Mouse (Mus musculus) intestine, embryonic 14.5 days (tissue): ENCODE data around the gene Pcnx2. TPM values are rescaled to one million over a fixed set of nuclear protein-coding genes. Genes with fewer than 3 reads are reported as not detected.
A peak's percentile ranks its signal among the peaks of the same experiment; 100 is the strongest.

Source experiments
- ATAC-seq: fragments of 200-750 bp; cut with Nextera tagmentation; replicated peaks from 2 replicates; pipeline ENCODE4 v1.8.0; 2017; ENCODE audit warnings: low read depth, moderate number of reproducible peaks, moderate TSS enrichment, moderate library complexity; ENCODE audit not compliant: low FRiP score, low TSS enrichment
- DNase-seq: peaks from one replicate; pipeline ENCODE4 v3.0.0-alpha.2; 2018; ENCODE audit warnings: low spot score
- H3K27ac ChIP-seq: fragments of 300-500 bp; sonication (generic); 2 replicates; pipeline ENCODE4 v1.5.1; 2014; ENCODE audit warnings: low read depth, mild to moderate bottlenecking, control low read depth
- H3K27me3 ChIP-seq: fragments of 300-500 bp; sonication (generic); replicated peaks from 2 replicates; pipeline ENCODE4 v1.6.1; 2014; ENCODE audit warnings: low read length, control low read depth; ENCODE audit not compliant: control insufficient read depth, insufficient read depth
- H3K36me3 ChIP-seq: fragments of 300-500 bp; sonication (generic); 2 replicates; pipeline ENCODE4 v1.6.1; 2014; ENCODE audit warnings: low read length, control low read depth; ENCODE audit not compliant: control insufficient read depth, insufficient read depth
- H3K4me1 ChIP-seq: fragments of 300-500 bp; sonication (generic); replicated peaks from 2 replicates; pipeline ENCODE4 v1.6.1; 2014; ENCODE audit warnings: low read length, control low read depth, mixed read lengths; ENCODE audit not compliant: control insufficient read depth, insufficient read depth
- H3K4me2 ChIP-seq: fragments of 300-500 bp; sonication (generic); 2 replicates; pipeline ENCODE4 v1.6.1; 2014; ENCODE audit warnings: low read length
- H3K4me3 ChIP-seq: fragments of 300-500 bp; sonication (generic); 2 replicates; pipeline ENCODE4 v1.5.1; 2014; ENCODE audit warnings: low read depth, low read length, control low read depth, mixed read lengths
- H3K9ac ChIP-seq: fragments of 300-500 bp; sonication (generic); 2 replicates; pipeline ENCODE4 v1.6.1; 2014; ENCODE audit warnings: mild to moderate bottlenecking, low read length
- H3K9me3 ChIP-seq: fragments of 300-500 bp; sonication (generic); 2 replicates; pipeline ENCODE4 v1.6.1; 2016; ENCODE audit warnings: low read length, control low read depth; ENCODE audit not compliant: control insufficient read depth
- WGBS: fragments of 180-500 bp; shearing (Covaris S2); extraction: QIAGEN DNeasy Blood & Tissue Kit; methylation state at CpG from one replicate; pipeline ENCODE4 v1.1.7; 2014; 5-methylcytosine and 5-hydroxymethylcytosine counted together
- polyA plus RNA-seq: library from polyadenylated mRNA; unstranded; fragments of >200 nt; fragmentation: Nextera tagmentation; extraction: Ambion mirVana; gene quantifications from 2 replicates; pipeline ENCODE4 v1.2.1, GENCODE M21; 2014

The Pcnx2 gene
- polyA plus RNA-seq, 1 experiment from 2014 or later = 0.08 TPM

- ATAC-seq (no peak), DNase-seq (no peak)
- Histone ChIP-seq H3K4me2 (no peak overlapping the region), H3K9me3 (no peaks in the 10 kb centered on the region), H3K4me3 (no peak overlapping the region), H3K4me1 (no peaks in the 10 kb centered on the region), H3K36me3 (no peaks in the 10 kb centered on the region), H3K9ac (no peak overlapping the region), H3K27ac (no peak overlapping the region), H3K27me3 (no peaks in the 10 kb centered on the region)
- WGBS = 59% methylated on average over 3 of the region's 3 CpGs
Observed at GRCm38 (mm10) chr8:125775031-125775430, 123.1 kb downstream of the Pcnx2 start.

- H3K27ac ChIP-seq = no peak overlapping the region
- H3K9me3 ChIP-seq = no peaks in the 10 kb centered on the region
- no peak overlapping the region for H3K9ac ChIP-seq
- H3K4me2 ChIP-seq = no peak overlapping the region
- H3K4me3 ChIP-seq = no peak overlapping the region
- H3K4me1 ChIP-seq = no peaks in the 10 kb centered on the region
- no peaks in the 10 kb centered on the region for H3K36me3 ChIP-seq
- DNase-seq (no peak), ATAC-seq (no peak)
- 74% methylated on average over 7 of the region's 7 CpGs for WGBS
- H3K27me3 ChIP-seq = no peaks in the 10 kb centered on the region
Observed at GRCm38 (mm10) chr8:125773281-125773803, 124.8 kb downstream of the Pcnx2 start.

- Histone ChIP-seq H3K4me1 (no peaks in the 10 kb centered on the region), H3K9ac (no peak overlapping the region), H3K9me3 (no peaks in the 10 kb centered on the region), H3K4me2 (no peak overlapping the region), H3K27ac (no peak overlapping the region), H3K36me3 (no peaks in the 10 kb centered on the region), H3K4me3 (no peak overlapping the region), H3K27me3 (no peaks in the 10 kb centered on the region)
- ATAC-seq (no peak), DNase-seq (no peak)
- WGBS = 33% methylated on average over 2 of the region's 2 CpGs
Observed at GRCm38 (mm10) chr8:125772300-125772699, 125.8 kb downstream of the Pcnx2 start.

GRCm38 (mm10) chr8:125768079-125768478 lies 130.0 kb downstream of the Pcnx2 start:
- H3K4me1 ChIP-seq = no peaks in the 10 kb centered on the region
- no peaks in the 10 kb centered on the region for H3K27me3 ChIP-seq
- H3K4me3 ChIP-seq = no peak overlapping the region
- H3K4me2 ChIP-seq = no peak overlapping the region
- no peak overlapping the region for H3K27ac ChIP-seq
- no peaks in the 10 kb centered on the region for H3K36me3 ChIP-seq
- DNase-seq (no peak), ATAC-seq (no peak)
- H3K9me3 ChIP-seq = no peaks in the 10 kb centered on the region
- 72% methylated on average over 10 of the region's 10 CpGs for WGBS
- no peak overlapping the region for H3K9ac ChIP-seq

GRCm38 (mm10) chr8:125763066-125763786 lies 134.9 kb downstream of the Pcnx2 start:
- no peak for ATAC-seq
- 92% methylated on average over 16 of the region's 16 CpGs for WGBS
- no peak overlapping the region for H3K9ac ChIP-seq
- no peaks in the 10 kb centered on the region for H3K9me3 ChIP-seq
- no peaks in the 10 kb centered on the region for H3K27me3 ChIP-seq
- no peaks in the 10 kb centered on the region for H3K36me3 ChIP-seq
- H3K27ac ChIP-seq = no peak overlapping the region
- H3K4me3 ChIP-seq = no peak overlapping the region
- no peak for DNase-seq
- no peaks in the 10 kb centered on the region for H3K4me1 ChIP-seq
- no peak overlapping the region for H3K4me2 ChIP-seq

- H3K36me3 ChIP-seq = no peaks in the 10 kb centered on the region
- no peaks in the 10 kb centered on the region for H3K9me3 ChIP-seq
- ATAC-seq = no peak
- no peak overlapping the region for H3K4me2 ChIP-seq
- WGBS = 54% methylated on average over 10 of the region's 10 CpGs
- H3K4me1 ChIP-seq = peaks cover 4% of the 10 kb centered on the region; the same call in 1 of the 2 replicates
- no peak overlapping the region for H3K9ac ChIP-seq
- H3K27me3 ChIP-seq = no peaks in the 10 kb centered on the region
- H3K4me3 ChIP-seq = no peak overlapping the region
- peak; percentile 66 for DNase-seq
- no peak overlapping the region for H3K27ac ChIP-seq
Observed at GRCm38 (mm10) chr8:125759022-125759421, 139.1 kb downstream of the Pcnx2 start.

GRCm38 (mm10) chr8:125757106-125757496 lies 141.0 kb downstream of the Pcnx2 start:
- Histone ChIP-seq H3K27ac (no peak overlapping the region), H3K36me3 (no peaks in the 10 kb centered on the region), H3K9ac (no peak overlapping the region), H3K27me3 (no peaks in the 10 kb centered on the region), H3K4me1 (peaks cover 4% of the 10 kb centered on the region; the same call in 1 of the 2 replicates), H3K4me2 (no peak overlapping the region), H3K4me3 (no peak overlapping the region), H3K9me3 (no peaks in the 10 kb centered on the region)
- DNase-seq = no peak
- ATAC-seq = no peak
- 61% methylated on average over 1 of the region's 1 CpGs for WGBS

- Histone ChIP-seq H3K9me3 (no peaks in the 10 kb centered on the region), H3K36me3 (no peaks in the 10 kb centered on the region), H3K27me3 (no peaks in the 10 kb centered on the region), H3K4me3 (no peak overlapping the region), H3K4me1 (peaks cover 4% of the 10 kb centered on the region; the same call in 1 of the 2 replicates), H3K9ac (no peak overlapping the region), H3K4me2 (no peak overlapping the region), H3K27ac (no peak overlapping the region)
- WGBS = 30% methylated on average over 9 of the region's 9 CpGs
- ATAC-seq (no peak), DNase-seq (no peak)
Observed at GRCm38 (mm10) chr8:125756391-125757105, 141.6 kb downstream of the Pcnx2 start.
